Mouse (Mus musculus) embryonic fibroblast, embryonic 13.5 days (primary cell): ENCODE data around the gene Atp6v0c.

ENCODE experiments used
- CTCF ChIP-seq: IDR thresholded peaks from 2 replicates; pipeline ENCODE4 v1.5.1; 2011; ENCODE audit warnings: mild to moderate bottlenecking, control low read depth, low read length, moderate library complexity, borderline replicate concordance; ENCODE audit not compliant: insufficient read depth
- POLR2A ChIP-seq: IDR thresholded peaks from 2 replicates; pipeline ENCODE4 v1.6.1; 2011; ENCODE audit warnings: low read depth, mild to moderate bottlenecking, control low read depth, low read length, moderate library complexity

- TF ChIP-seq POLR2A (no peak), CTCF (no peak)
Measured at GRCm38 (mm10) chr17:24197032-24197824, 27.7 kb upstream of the Atp6v0c start.
